Mouse (Mus musculus) cerebellum, postnatal 10 days (tissue): ENCODE results near the gene Mdh2.
A peak's percentile ranks its signal among the peaks of the same experiment; 100 is the strongest.

Experiments used
- DNase-seq, 2 experiments: peaks; one replicate each; pipeline ENCODE4 v3.0.0; 2021; ENCODE audit warnings: mixed read lengths in 2 of 2

Gene Mdh2

DNA sequence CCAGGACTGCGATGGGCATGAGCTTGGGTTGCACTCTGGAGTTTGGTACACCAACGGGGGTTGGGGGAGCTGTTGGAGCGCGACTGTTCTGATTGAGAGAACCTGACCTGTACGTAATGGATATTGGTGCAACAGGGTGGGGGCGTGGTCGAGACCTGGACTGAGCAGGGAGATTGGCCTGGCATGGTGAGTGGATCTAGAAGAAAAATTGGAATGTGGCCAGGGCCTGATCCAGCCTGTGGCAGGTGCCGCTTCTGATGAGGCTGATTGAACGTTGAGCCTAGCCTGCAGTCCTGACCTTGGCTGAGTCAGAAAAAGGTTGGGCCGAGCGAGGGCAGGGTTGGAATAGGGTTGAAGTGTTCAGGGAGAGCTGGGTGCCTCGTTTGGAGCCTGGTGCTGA lies 57.7 kb downstream of the Mdh2 start:
- peak; percentile 72 to 77 for DNase-seq
